Mouse (Mus musculus) intestine, embryonic 15.5 days (tissue): ENCODE data around the gene Gm20604. TPM values are rescaled to one million over a fixed set of nuclear protein-coding genes. Genes with fewer than 3 reads are reported as not detected.

Experiments used
- ATAC-seq: fragments of 200-750 bp; cut with Nextera tagmentation; 2 replicates; pipeline ENCODE4 v1.8.0; 2017; ENCODE audit warnings: moderate TSS enrichment, moderate library complexity
- H3K27ac ChIP-seq: fragments of 300-500 bp; sonication (generic); 2 replicates; pipeline ENCODE4 v1.5.1; 2015; ENCODE audit warnings: mild to moderate bottlenecking, inconsistent platforms
- H3K27me3 ChIP-seq: fragments of 300-500 bp; sonication (generic); replicated peaks from 2 replicates; pipeline ENCODE4 v1.6.1; 2015; ENCODE audit warnings: inconsistent platforms
- H3K36me3 ChIP-seq: fragments of 300-500 bp; sonication (generic); 2 replicates; pipeline ENCODE4 v1.6.1; 2015; ENCODE audit warnings: inconsistent platforms
- H3K4me1 ChIP-seq: fragments of 300-500 bp; sonication (generic); replicated peaks from 2 replicates; pipeline ENCODE4 v1.6.1; 2015; ENCODE audit warnings: inconsistent platforms
- H3K4me2 ChIP-seq: fragments of 300-500 bp; sonication (generic); replicated peaks from 2 replicates; pipeline ENCODE4 v1.6.1; 2015; ENCODE audit warnings: mild to moderate bottlenecking, inconsistent platforms
- H3K4me3 ChIP-seq: fragments of 300-500 bp; sonication (generic); replicated peaks from 2 replicates; pipeline ENCODE4 v1.5.1; 2015; ENCODE audit warnings: inconsistent platforms
- H3K9ac ChIP-seq: fragments of 300-500 bp; sonication (generic); 2 replicates; pipeline ENCODE4 v1.6.1; 2015; ENCODE audit warnings: inconsistent platforms
- H3K9me3 ChIP-seq: fragments of 300-500 bp; sonication (generic); 2 replicates; pipeline ENCODE4 v1.6.1; 2016; ENCODE audit warnings: inconsistent platforms
- WGBS: fragments of 180-500 bp; shearing (Covaris S2); methylation state at CpG from one replicate; pipeline ENCODE4 v1.1.7; 2015; 5-methylcytosine and 5-hydroxymethylcytosine counted together
- polyA plus RNA-seq: library from polyadenylated mRNA; unstranded; fragments of >200 nt; fragmentation: Nextera tagmentation; extraction: Ambion mirVana; gene quantifications from 2 replicates; pipeline ENCODE4 v1.2.1, GENCODE M21; 2015

The Gm20604 gene
- polyA plus RNA-seq = 18.7 and 21.0 TPM in 2 replicates

DNA sequence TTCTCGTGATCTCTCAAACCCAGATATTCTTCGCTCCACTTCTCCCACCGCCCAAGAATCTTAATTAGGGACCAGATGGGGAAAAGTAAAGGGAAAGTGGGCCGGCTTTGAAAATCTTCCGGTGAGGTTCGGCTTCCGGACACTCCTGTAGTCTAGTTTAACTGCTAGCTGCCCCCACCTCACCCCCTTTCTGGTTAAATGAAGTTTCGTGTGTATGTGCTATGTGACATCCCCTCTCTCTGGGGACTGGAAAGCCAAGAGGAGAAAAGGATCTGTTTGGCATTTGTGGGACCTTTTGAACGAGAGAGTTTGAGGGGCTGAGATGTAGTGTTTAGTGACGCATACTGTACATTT, at the start of gene Gm20604:
TSS of gene Gm20604 (minus strand) at position 270 of the 354 bp plus-strand sequence.
- Histone ChIP-seq H3K9me3 (no peaks in the 10 kb centered on the region), H3K4me2 (peak within 1 kb of the TSS; percentile 79), H3K27me3 (no peaks in the 10 kb centered on the region), H3K9ac (peak within 1 kb of the TSS; percentile 88), H3K36me3 (no peaks in the 10 kb centered on the region), H3K27ac (peak within 1 kb of the TSS; percentile 88), H3K4me1 (peaks cover 10% of the 10 kb centered on the region; the same call in 1 of the 2 replicates), H3K4me3 (peak within 1 kb of the TSS; percentile 91)
- no peak for ATAC-seq
- under 1% methylated on average over 10 of the region's 10 CpGs for WGBS

DNA sequence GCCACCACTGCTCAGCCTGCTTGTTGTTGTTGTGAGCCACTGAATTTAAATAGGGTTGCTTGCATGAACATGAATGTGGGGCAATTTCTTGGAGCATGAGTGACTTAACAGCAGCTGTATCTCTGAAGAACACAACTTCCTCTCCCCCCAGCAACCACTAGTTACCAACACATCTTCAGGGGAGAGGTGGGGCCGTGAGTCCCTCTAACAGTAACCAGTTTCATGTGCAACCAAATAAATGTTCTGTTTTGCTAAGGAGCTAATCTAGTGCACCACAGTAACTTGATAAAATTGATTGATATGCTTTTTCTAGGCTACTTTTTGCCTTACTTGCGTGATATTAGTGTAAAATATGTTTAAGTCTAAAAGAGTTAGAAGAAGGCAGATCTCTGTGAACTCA, 41.1 kb upstream of the Gm20604 start:
- no peak overlapping the region for H3K4me2 ChIP-seq
- H3K9ac ChIP-seq = no peak overlapping the region
- no peak for ATAC-seq
- no peaks in the 10 kb centered on the region for H3K4me1 ChIP-seq
- no peaks in the 10 kb centered on the region for H3K36me3 ChIP-seq
- H3K27me3 ChIP-seq = no peaks in the 10 kb centered on the region
- 94% methylated on average over 2 of the region's 2 CpGs for WGBS
- no peaks in the 10 kb centered on the region for H3K9me3 ChIP-seq
- no peak overlapping the region for H3K27ac ChIP-seq
- H3K4me3 ChIP-seq = no peak overlapping the region

DNA sequence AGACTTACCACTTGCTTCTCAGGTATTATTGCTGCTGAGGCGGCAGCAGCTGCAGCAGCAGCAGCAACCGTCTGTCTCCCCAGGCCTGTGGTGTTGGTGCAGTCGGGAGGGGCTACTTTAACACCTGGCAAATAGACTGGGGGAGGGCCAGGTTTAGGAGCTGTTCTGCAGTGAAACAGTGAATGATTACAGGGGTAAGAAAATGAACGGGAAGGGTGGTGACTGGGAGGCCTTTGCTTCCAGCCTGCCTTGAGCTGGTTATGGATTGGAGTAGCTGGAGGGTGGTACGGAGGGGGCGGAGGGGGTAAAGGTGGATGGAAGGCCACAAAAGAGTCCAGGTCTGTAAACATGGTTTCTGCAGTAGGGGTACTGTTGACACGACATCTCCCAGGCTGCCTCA, 29.5 kb upstream of the Gm20604 start:
- WGBS = 75% methylated on average over 7 of the region's 7 CpGs
- Histone ChIP-seq H3K4me2 (no peak overlapping the region), H3K27ac (no peak overlapping the region), H3K9ac (no peak overlapping the region), H3K4me1 (no peaks in the 10 kb centered on the region), H3K4me3 (no peak overlapping the region), H3K9me3 (no peaks in the 10 kb centered on the region), H3K36me3 (peaks cover 31% of the 10 kb centered on the region), H3K27me3 (no peaks in the 10 kb centered on the region)
- ATAC-seq = no peak

DNA sequence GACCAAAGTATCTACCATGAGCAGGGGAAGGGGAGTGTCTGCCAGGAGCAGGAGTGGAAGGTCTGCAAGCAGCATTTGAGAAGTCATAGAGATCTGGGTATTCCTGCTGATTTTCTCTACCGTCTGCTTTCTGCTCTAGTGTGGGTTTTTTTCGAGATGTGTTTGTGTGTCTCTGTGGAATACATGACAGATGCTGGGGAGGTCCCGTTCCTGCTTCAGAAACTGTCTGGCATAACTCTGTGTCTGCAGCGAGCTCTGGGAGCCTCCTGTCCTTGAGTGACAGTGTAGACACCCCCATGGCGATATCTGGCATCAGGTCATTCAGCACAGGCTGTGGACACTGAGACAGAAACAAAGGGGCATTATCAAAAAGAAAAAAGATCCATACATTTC, 27.1 kb upstream of the Gm20604 start:
- Histone ChIP-seq H3K9ac (no peak overlapping the region), H3K4me2 (no peak overlapping the region), H3K4me3 (no peak overlapping the region), H3K4me1 (no peaks in the 10 kb centered on the region), H3K27ac (no peak overlapping the region), H3K9me3 (no peaks in the 10 kb centered on the region), H3K27me3 (no peaks in the 10 kb centered on the region), H3K36me3 (peaks cover 24% of the 10 kb centered on the region)
- ATAC-seq = no peak
- 82% methylated on average over 5 of the region's 5 CpGs for WGBS

DNA sequence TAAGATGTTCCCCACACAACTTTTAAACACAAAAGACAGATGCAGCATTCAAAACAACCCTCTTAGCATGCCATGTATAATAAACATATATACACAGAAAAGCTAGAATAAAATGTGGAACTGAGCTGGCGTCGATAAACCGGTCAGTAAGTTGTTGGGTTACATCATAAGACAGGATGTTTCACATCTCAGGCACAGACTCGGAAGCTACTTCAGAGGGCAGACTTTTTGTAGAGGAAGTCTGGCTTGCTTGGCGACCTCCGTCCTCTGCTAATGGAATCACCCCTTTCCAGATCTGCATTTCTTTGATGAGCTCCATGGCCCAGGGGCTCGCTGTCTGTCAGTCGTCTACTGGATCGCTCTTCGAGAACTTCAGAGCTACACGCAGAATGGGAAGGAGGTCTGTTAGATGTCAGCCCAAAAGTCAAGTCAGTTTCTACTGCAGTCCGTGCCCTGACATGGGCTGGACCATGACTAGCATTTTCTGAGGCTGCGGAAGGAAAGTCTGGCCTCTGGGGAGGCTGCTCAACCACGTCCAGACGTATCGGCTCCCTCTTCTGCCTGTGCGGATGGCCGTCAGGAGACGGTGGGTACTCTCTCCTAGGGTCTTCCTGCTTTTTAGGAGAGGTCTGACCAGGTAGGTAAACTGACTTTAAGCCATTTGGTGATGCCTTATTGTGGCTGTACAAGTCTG, 26.6 kb upstream of the Gm20604 start:
- peaks cover 19% of the 10 kb centered on the region for H3K36me3 ChIP-seq
- no peak overlapping the region for H3K9ac ChIP-seq
- H3K4me1 ChIP-seq = no peaks in the 10 kb centered on the region
- H3K27ac ChIP-seq = no peak overlapping the region
- no peaks in the 10 kb centered on the region for H3K27me3 ChIP-seq
- H3K4me2 ChIP-seq = no peak overlapping the region
- H3K4me3 ChIP-seq = no peak overlapping the region
- H3K9me3 ChIP-seq = no peaks in the 10 kb centered on the region
- no peak for ATAC-seq
- WGBS = 81% methylated on average over 19 of the region's 19 CpGs

DNA sequence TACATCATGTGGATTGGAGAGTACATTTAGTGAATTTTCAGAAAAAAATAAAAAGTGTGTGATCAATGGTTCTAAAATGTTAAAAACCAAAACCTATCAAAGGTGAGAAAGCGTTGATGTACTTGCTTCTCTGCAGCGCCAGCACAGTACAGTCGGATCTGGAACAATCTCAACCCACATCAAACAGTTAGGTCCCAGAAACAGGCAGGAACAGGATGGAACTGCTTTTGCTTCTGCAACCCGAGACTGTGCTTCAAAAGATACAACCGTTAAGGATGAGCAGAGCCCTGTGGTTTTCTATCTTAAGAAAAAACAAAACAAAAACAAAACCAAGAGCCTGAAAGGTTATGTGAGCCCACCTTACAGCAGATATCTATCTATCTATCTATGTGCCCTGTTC, 24.4 kb upstream of the Gm20604 start:
- H3K9me3 ChIP-seq = no peaks in the 10 kb centered on the region
- 95% methylated on average over 5 of the region's 5 CpGs for whole genome bisulfite sequencing
- H3K4me3 ChIP-seq = no peak overlapping the region
- no peaks in the 10 kb centered on the region for H3K4me1 ChIP-seq
- no peak overlapping the region for H3K4me2 ChIP-seq
- H3K27ac ChIP-seq = no peak overlapping the region
- peaks cover 13% of the 10 kb centered on the region for H3K36me3 ChIP-seq
- no peaks in the 10 kb centered on the region for H3K27me3 ChIP-seq
- ATAC-seq = no peak
- no peak overlapping the region for H3K9ac ChIP-seq

DNA sequence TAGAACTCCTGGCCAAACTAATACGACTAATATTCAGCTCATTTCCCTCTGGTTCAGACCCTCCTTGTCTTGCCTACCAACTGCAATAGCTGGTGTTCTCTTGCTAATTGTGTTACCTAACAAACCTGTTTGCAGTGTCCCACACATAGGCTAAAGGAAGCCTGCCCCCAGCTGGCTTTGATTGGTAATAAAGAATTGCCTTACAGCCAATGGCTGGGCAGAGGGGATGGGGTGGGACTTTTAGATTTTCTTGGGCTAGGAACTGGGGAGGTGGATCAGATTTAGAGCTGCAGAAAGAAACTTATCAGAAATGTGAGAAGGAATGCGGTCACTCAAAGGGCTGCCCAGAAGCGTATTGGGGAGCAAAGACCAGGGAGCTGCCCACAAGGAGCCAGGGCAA, 21.0 kb upstream of the Gm20604 start:
- Histone ChIP-seq H3K4me1 (no peaks in the 10 kb centered on the region), H3K9me3 (no peaks in the 10 kb centered on the region), H3K9ac (no peak overlapping the region), H3K4me3 (no peak overlapping the region), H3K27ac (no peak overlapping the region), H3K36me3 (peaks cover 11% of the 10 kb centered on the region; the same call in 1 of the 2 replicates), H3K4me2 (no peak overlapping the region), H3K27me3 (no peaks in the 10 kb centered on the region)
- 43% methylated on average over 3 of the region's 3 CpGs for WGBS
- ATAC-seq = peak; percentile 51; the same call in 1 of the 2 replicates

DNA sequence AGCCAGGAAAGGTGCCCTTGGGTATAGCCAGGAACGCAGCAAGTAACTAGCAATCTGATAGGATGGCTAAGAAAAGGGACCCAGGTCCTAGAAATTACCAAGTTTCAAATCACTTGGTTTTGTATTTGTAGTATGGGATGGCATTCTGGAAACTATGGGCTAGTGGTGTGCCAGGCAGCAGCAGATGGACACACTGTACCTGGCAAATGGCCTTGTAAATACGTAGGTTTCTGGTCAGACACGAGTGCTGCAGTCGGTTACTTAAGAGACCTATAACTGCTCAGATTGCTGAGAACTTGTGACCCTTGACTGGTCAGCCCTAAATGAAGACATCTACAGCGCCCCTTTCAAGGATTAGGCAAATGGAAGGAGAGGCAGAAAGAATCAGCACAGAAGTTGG, 19.7 kb upstream of the Gm20604 start:
- Histone ChIP-seq H3K27me3 (no peaks in the 10 kb centered on the region), H3K4me2 (no peak overlapping the region), H3K4me3 (no peak overlapping the region), H3K9ac (no peak overlapping the region), H3K9me3 (no peaks in the 10 kb centered on the region), H3K27ac (no peak overlapping the region), H3K4me1 (no peaks in the 10 kb centered on the region), H3K36me3 (peaks cover 11% of the 10 kb centered on the region; the same call in 1 of the 2 replicates)
- 82% methylated on average over 5 of the region's 5 CpGs for WGBS
- no peak for ATAC-seq

DNA sequence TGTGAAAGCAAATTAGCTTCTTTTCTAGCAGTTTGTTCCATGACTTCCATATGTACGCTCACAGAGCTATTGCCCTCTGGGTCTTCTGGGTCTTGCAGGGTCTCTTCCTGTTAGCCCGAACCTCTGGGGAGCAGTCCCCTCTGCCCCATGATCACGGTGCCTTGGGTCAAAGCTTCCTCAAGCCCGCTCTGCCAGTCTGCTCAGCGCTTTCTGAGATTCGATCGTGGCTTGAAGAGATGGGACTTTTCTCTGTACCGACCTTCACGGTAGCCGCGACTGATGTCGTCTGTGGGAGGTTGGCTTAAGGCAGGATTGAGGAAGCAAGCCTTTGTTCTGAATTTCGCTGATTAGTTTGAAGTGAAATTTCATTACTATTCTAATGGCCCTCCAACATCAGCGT, 17.6 kb upstream of the Gm20604 start:
- ATAC-seq = no peak
- H3K9me3 ChIP-seq = no peaks in the 10 kb centered on the region
- no peak overlapping the region for H3K4me3 ChIP-seq
- no peak overlapping the region for H3K27ac ChIP-seq
- 92% methylated on average over 14 of the region's 14 CpGs for WGBS
- no peak overlapping the region for H3K9ac ChIP-seq
- no peaks in the 10 kb centered on the region for H3K27me3 ChIP-seq
- H3K36me3 ChIP-seq = peaks cover 26% of the 10 kb centered on the region
- no peaks in the 10 kb centered on the region for H3K4me1 ChIP-seq
- H3K4me2 ChIP-seq = no peak overlapping the region

DNA sequence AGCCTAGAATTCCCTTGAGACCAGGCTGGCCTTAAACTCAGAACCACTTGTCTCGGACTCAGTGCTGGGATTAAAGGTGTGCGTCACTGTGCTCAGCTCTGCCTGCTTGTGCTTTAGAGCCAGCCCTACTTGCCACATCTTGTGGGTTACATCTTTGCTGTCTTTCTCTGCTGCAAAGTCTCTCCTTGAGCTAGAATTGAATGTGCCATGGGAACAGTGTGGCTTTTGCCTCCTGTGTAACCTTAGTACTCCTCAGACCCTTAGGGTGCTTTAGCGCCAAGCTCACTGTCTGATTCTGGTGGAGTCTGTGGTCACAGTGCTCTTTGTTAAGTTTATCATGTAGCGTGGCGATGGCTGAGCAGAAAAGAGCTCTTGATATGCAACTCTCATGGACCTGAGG, 14.2 kb upstream of the Gm20604 start:
- ATAC-seq = no peak
- H3K9me3 ChIP-seq = no peaks in the 10 kb centered on the region
- H3K27me3 ChIP-seq = no peaks in the 10 kb centered on the region
- H3K36me3 ChIP-seq = peaks cover 48% of the 10 kb centered on the region
- no peak overlapping the region for H3K9ac ChIP-seq
- H3K4me3 ChIP-seq = no peak overlapping the region
- H3K27ac ChIP-seq = no peak overlapping the region
- H3K4me1 ChIP-seq = no peaks in the 10 kb centered on the region
- no peak overlapping the region for H3K4me2 ChIP-seq
- WGBS = 95% methylated on average over 5 of the region's 5 CpGs

DNA sequence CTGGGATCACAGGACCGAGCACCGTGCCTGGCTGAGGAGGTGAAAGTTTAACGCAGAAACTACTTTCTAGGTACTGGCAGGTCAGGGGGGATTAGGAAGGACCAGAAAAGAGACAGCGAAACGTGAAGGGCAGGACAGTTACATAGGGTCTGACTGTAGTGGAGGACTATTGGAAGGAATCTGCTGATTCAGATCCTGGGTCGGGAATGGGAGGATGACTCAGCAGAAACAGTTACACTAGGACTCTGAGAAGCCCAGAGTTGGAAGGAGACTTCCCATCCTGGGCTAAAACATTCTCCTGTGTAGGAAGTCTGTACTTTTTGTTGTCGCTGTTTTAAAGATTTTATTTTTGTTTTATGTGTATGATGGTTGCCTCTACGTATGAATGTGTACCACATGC, 13.1 kb upstream of the Gm20604 start:
- H3K9ac ChIP-seq = no peak overlapping the region
- H3K36me3 ChIP-seq = peaks cover 47% of the 10 kb centered on the region
- H3K4me3 ChIP-seq = no peak overlapping the region
- no peaks in the 10 kb centered on the region for H3K9me3 ChIP-seq
- ATAC-seq = no peak
- no peaks in the 10 kb centered on the region for H3K27me3 ChIP-seq
- no peak overlapping the region for H3K4me2 ChIP-seq
- no peaks in the 10 kb centered on the region for H3K4me1 ChIP-seq
- no peak overlapping the region for H3K27ac ChIP-seq
- WGBS = 93% methylated on average over 8 of the region's 8 CpGs

DNA sequence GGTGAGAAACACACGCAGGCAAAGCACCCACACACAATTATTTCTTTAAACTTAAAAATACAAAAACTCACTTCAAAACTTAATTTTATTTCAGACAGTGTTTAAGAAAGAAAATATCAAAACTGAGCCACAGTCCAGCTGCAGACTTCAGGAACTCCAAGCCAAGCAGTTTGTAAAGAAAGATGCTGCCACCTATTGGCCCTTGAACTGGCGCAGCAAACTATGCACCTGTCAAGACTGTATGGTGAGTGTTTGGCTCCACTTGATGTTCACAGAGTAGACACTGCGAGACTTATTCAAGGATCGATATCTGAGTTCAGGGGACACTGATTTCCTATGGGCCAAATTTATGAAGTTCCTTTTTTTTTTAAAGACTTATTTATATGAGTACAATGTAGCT, 10.5 kb upstream of the Gm20604 start:
- Histone ChIP-seq H3K9me3 (no peaks in the 10 kb centered on the region), H3K27ac (no peak overlapping the region), H3K36me3 (peaks cover 38% of the 10 kb centered on the region), H3K4me2 (no peak overlapping the region), H3K4me1 (no peaks in the 10 kb centered on the region), H3K9ac (no peak overlapping the region), H3K27me3 (no peaks in the 10 kb centered on the region), H3K4me3 (no peak overlapping the region)
- 91% methylated on average over 4 of the region's 4 CpGs for WGBS
- no peak for ATAC-seq

DNA sequence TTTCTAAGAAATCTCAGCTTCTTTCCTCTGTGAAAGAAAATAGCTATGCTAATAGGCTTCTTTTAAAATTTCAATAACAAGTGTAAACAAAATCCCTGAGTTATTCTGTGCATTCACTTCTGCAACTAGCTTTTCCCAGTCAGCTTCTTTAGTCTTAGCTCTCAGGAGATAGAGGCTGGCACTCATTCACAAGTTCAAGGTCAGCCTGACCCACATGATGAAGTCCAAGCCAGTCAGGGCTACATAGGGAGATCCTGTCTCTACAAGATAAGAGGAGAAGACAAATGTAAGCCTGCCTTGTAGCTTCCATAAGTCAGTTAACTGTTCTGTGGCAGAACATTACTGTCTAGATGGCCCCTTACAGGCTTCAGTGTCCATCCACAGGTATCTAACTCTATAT, 5.2 kb upstream of the Gm20604 start:
- H3K9ac ChIP-seq = no peak overlapping the region
- H3K4me1 ChIP-seq = peaks cover 4% of the 10 kb centered on the region; the same call in 1 of the 2 replicates
- no peak overlapping the region for H3K4me3 ChIP-seq
- ATAC-seq = no peak
- H3K36me3 ChIP-seq = peaks cover 12% of the 10 kb centered on the region; the same call in 1 of the 2 replicates
- no peaks in the 10 kb centered on the region for H3K27me3 ChIP-seq
- H3K9me3 ChIP-seq = no peaks in the 10 kb centered on the region
- H3K27ac ChIP-seq = no peak overlapping the region
- H3K4me2 ChIP-seq = no peak overlapping the region
